Mouse (Mus musculus) embryonic facial prominence, embryonic 15.5 days (tissue): Measurements from ENCODE around the gene Srsf5. TPM values are rescaled to one million over a fixed set of nuclear protein-coding genes. Genes with fewer than 3 reads are reported as not detected.
"Not testable (repeated sequence)": the region's sequence is repeated elsewhere in the genome, so short reads cannot be mapped to it uniquely, and the experiment has no call there.

ENCODE experiments used
- ATAC-seq: fragments of 200-750 bp; cut with Nextera tagmentation; 2 replicates; pipeline ENCODE4 v1.8.0; 2017; ENCODE audit warnings: low read depth, moderate TSS enrichment; ENCODE audit not compliant: insufficient number of reproducible peaks, low FRiP score, low TSS enrichment
- H3K27ac ChIP-seq: fragments of 300-500 bp; sonication (generic); replicated peaks from 2 replicates; pipeline ENCODE4 v1.5.1; 2015; ENCODE audit warnings: mild to moderate bottlenecking, inconsistent platforms
- H3K27me3 ChIP-seq: fragments of 300-500 bp; sonication (generic); 2 replicates; pipeline ENCODE4 v1.6.1; 2015; ENCODE audit warnings: inconsistent platforms
- H3K36me3 ChIP-seq: fragments of 300-500 bp; sonication (generic); 2 replicates; pipeline ENCODE4 v1.6.1; 2015; ENCODE audit warnings: mild to moderate bottlenecking, inconsistent platforms
- H3K4me1 ChIP-seq: fragments of 300-500 bp; sonication (generic); 2 replicates; pipeline ENCODE4 v1.6.1; 2015; ENCODE audit warnings: inconsistent platforms
- H3K4me2 ChIP-seq: fragments of 300-500 bp; sonication (generic); replicated peaks from 2 replicates; pipeline ENCODE4 v1.6.1; 2015; ENCODE audit warnings: mild to moderate bottlenecking, inconsistent platforms
- H3K4me3 ChIP-seq: fragments of 300-500 bp; sonication (generic); replicated peaks from 2 replicates; pipeline ENCODE4 v1.5.1; 2015; ENCODE audit warnings: mild to moderate bottlenecking, inconsistent platforms
- H3K9ac ChIP-seq: fragments of 300-500 bp; sonication (generic); 2 replicates; pipeline ENCODE4 v1.6.1; 2015; ENCODE audit warnings: inconsistent platforms
- H3K9me3 ChIP-seq: fragments of 300-500 bp; sonication (generic); replicated peaks from 2 replicates; pipeline ENCODE4 v1.6.1; 2016; ENCODE audit warnings: inconsistent platforms
- WGBS: fragments of 180-500 bp; shearing (Covaris S2); methylation state at CpG from one replicate; pipeline ENCODE4 v1.1.7; 2015; 5-methylcytosine and 5-hydroxymethylcytosine counted together
- polyA plus RNA-seq: library from polyadenylated mRNA; unstranded; fragments of >200 nt; fragmentation: Nextera tagmentation; extraction: Ambion mirVana; gene quantifications from 2 replicates; pipeline ENCODE4 v1.2.1, GENCODE M21; 2015

Gene Srsf5
- polyA plus RNA-seq, 1 experiment from 2014 or later = 588 TPM

GRCm38 (mm10) chr12:80948202-80948601 lies 2.9 kb downstream of the Srsf5 start:
- peaks cover 19% of the 10 kb centered on the region for H3K4me1 ChIP-seq
- H3K9ac ChIP-seq = no peak overlapping the region
- no peak overlapping the region for H3K4me2 ChIP-seq
- H3K4me3 ChIP-seq = no peak overlapping the region
- WGBS = 93% methylated on average over 18 of the region's 18 CpGs
- no peak for ATAC-seq
- no peaks in the 10 kb centered on the region for H3K27me3 ChIP-seq
- no peak overlapping the region for H3K27ac ChIP-seq
- peaks cover 46% of the 10 kb centered on the region for H3K36me3 ChIP-seq
- no peaks in the 10 kb centered on the region for H3K9me3 ChIP-seq

DNA sequence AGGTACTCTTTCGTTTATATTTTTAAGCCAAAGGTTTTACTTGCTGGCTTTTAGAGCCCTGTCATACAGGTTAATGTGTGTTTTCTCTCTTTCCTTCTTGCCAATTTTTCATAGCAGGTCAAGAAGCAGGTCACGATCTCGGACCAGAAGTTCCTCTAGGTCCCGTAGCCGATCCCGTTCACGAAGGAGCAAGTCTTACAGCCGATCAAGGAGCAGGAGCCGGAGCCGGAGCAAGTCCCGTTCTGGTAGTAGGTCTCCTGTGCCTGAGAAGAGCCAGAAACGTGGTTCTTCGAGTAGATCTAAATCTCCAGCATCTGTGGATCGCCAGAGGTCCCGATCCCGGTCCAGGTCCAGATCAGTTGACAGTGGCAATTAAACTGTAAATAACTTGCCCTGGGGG lies 4.3 kb downstream of the Srsf5 start:
- not testable (repeated sequence) for H3K27me3 ChIP-seq, H3K4me2 ChIP-seq, ATAC-seq, H3K27ac ChIP-seq, H3K9ac ChIP-seq, H3K9me3 ChIP-seq, H3K4me3 ChIP-seq
- H3K36me3 ChIP-seq = peaks cover 59% of the 10 kb centered on the region
- peaks cover 19% of the 10 kb centered on the region for H3K4me1 ChIP-seq
- 91% methylated on average over 16 of the region's 16 CpGs for WGBS

DNA sequence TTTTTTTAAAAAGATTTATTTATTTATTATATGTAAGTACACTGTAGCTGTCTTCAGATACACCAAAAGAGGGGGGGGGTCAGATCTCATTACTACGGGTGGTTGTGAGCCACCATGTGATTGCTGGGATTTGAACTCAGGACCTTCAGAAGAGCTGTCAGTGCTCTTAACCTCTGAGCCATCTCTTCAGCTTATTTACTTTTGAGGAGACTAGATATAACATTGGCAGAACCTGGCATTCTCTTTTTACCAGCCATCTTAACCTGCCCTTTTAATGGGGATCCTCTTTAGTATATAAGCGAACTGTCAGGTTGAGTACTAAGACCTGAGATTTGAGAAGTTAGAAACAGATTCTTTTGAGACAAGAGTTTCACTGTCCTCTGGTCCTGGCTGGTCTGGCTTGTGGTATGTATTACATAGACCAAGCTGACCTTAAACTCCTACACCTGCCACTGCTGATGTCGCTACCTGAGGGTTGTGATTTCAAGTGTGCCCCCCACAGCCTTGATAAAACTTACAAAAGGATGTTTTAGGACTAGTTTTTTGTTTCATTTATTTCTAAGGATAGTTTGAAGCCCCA lies 6.4 kb downstream of the Srsf5 start:
- no peak overlapping the region for H3K9ac ChIP-seq
- no peaks in the 10 kb centered on the region for H3K27me3 ChIP-seq
- no peak overlapping the region for H3K27ac ChIP-seq
- 93% methylated on average over 3 of the region's 3 CpGs for WGBS
- peaks cover 78% of the 10 kb centered on the region for H3K36me3 ChIP-seq
- H3K4me2 ChIP-seq = no peak overlapping the region
- H3K9me3 ChIP-seq = no peaks in the 10 kb centered on the region
- no peak overlapping the region for H3K4me3 ChIP-seq
- H3K4me1 ChIP-seq = peaks cover 16% of the 10 kb centered on the region
- ATAC-seq = no peak

DNA sequence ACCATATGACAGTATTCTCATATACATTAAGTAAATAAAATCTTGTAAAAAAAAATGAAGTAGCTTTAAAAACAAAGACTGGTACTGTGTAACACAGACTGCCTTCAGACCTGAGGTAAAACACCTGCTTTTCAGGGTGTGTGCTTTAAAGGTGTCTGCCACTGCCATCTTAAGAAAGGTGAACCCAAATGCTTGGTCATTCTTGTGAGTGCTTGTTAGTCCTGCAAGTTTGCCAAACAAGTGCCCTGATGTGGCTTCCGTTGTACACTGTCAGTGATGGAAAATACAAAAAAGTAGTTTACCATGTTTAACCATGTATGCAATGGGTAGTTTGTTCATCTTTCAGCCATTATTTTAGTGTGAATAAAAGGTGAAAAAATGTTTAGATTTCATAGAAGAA lies 7.2 kb downstream of the Srsf5 start:
- Histone ChIP-seq H3K27ac (no peak overlapping the region), H3K9ac (no peak overlapping the region), H3K4me3 (no peak overlapping the region), H3K9me3 (no peaks in the 10 kb centered on the region), H3K4me1 (peaks cover 8% of the 10 kb centered on the region), H3K27me3 (no peaks in the 10 kb centered on the region), H3K4me2 (no peak overlapping the region), H3K36me3 (peaks cover 80% of the 10 kb centered on the region)
- no peak for ATAC-seq
- WGBS = 90% methylated on average over 1 of the region's 1 CpGs

DNA sequence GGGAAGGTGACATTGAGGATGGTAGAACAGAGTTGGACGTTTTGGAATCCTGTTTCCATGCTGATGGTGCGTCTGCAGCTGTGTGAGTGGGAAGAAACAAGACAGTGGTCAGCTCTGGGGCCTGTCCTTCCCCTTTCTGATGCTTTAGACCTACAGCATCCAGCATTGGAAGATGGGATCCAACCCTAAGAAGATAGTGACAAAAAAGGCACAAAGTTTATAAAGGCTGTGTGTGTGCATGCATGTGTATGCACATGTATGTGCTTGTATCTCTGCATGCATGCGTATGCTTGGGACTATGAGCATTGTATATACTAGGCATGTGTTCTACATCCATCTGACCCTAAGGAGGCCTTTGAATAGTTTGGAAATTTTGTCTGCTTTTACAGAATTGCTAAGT lies 10.7 kb downstream of the Srsf5 start:
- H3K27me3 ChIP-seq = no peaks in the 10 kb centered on the region
- H3K4me3 ChIP-seq = no peak overlapping the region
- H3K27ac ChIP-seq = no peak overlapping the region
- no peak overlapping the region for H3K4me2 ChIP-seq
- WGBS = 85% methylated on average over 3 of the region's 3 CpGs
- peaks cover 73% of the 10 kb centered on the region for H3K36me3 ChIP-seq
- no peaks in the 10 kb centered on the region for H3K9me3 ChIP-seq
- no peak for ATAC-seq
- 0 out of 2 replicates have a peak, but pooled peaks cover 2% of the 10 kb centered on the region for H3K4me1 ChIP-seq
- H3K9ac ChIP-seq = no peak overlapping the region

GRCm38 (mm10) chr12:80957961-80958360 lies 12.7 kb downstream of the Srsf5 start:
- no peak overlapping the region for H3K27ac ChIP-seq
- H3K9me3 ChIP-seq = no peaks in the 10 kb centered on the region
- H3K9ac ChIP-seq = no peak overlapping the region
- 80% methylated on average over 4 of the region's 4 CpGs for whole genome bisulfite sequencing
- H3K4me1 ChIP-seq = no peaks in the 10 kb centered on the region
- no peaks in the 10 kb centered on the region for H3K27me3 ChIP-seq
- no peak overlapping the region for H3K4me2 ChIP-seq
- H3K36me3 ChIP-seq = peaks cover 59% of the 10 kb centered on the region
- ATAC-seq = no peak
- no peak overlapping the region for H3K4me3 ChIP-seq

DNA sequence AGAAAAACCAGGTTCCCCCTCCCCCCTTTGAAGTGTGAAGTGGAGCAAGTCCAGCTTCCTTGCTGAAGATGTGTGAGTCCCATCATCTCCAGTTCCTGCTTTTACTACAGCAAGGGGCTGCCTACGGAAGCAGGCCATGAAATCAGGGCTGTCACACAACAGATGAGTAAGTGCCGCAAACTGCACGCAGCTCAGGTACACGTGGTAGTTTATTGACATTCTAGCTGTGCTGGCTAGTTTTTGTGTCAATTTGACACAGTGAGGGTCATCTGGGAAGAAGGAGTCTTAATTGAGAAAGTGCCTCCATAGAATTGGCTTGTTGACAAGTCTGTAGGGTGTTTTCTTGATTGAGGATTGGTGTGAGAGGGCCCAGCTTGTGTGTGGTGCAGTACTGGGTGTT lies 17.3 kb downstream of the Srsf5 start:
- Histone ChIP-seq H3K9ac (no peak overlapping the region), H3K36me3 (peaks cover 18% of the 10 kb centered on the region), H3K9me3 (no peaks in the 10 kb centered on the region), H3K4me2 (no peak overlapping the region), H3K4me1 (no peaks in the 10 kb centered on the region), H3K4me3 (no peak overlapping the region), H3K27ac (no peak overlapping the region), H3K27me3 (no peaks in the 10 kb centered on the region)
- no peak for ATAC-seq
- WGBS = 78% methylated on average over 4 of the region's 4 CpGs

DNA sequence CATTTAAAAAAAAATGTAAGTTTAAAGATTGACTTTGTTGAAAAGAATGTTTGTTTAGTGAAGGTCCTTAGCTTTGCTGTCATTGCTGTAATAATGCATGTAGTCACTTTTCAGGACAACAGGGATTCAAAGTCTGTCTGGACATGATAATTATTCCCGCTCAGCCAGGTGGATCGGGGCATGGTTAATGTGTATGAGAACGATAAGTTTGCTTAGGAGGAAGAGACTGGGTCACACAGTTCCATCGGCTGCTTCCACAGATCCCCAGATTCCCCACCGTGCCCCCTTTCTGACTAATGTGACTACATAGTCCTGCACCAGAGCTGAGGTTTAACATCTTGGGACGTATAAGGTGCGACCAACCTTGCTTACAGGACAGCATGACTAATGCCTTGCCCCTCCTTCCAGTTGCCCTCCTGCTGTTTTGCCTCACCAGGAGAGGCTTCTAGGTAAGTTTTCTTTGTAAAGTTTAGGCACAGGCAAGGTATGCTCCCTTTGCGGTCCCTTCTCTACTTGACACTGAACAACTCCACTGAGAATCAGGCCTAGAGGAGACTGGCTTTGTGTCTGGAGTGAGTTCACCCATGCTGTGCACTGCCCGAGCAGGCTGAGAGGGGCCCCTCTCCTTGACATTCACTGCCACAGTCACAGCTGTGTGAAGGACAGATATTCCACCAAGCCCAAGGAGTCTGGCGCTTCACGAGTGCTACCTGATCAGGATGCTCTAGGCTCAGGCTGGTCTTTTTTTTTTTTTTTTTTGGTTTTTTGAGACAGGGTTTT lies 20.9 kb downstream of the Srsf5 start:
- no peak for ATAC-seq
- Histone ChIP-seq H3K27ac (no peak overlapping the region), H3K9me3 (no peaks in the 10 kb centered on the region), H3K27me3 (no peaks in the 10 kb centered on the region), H3K9ac (no peak overlapping the region), H3K4me1 (no peaks in the 10 kb centered on the region), H3K4me3 (no peak overlapping the region), H3K4me2 (no peak overlapping the region), H3K36me3 (no peaks in the 10 kb centered on the region)
- WGBS = 81% methylated on average over 11 of the region's 11 CpGs

DNA sequence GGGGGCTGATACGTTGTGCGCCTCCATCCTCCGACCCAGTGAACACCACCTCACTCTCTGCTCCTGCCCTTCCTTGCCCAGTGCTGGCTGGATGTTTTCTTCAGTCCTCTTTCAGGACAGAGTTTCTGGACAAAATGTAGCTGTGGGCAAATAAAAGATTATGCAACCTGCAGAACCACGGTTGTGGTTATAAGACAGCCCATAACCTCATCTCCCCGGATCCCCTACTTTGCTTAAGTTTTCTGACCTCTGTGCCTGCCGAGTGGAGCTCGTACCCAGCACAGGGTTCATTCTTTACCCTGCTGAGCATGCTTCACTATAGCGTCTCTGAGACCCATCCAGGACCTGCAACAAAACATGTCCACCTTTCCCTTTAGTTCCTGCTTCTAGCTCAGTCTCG lies 22.6 kb downstream of the Srsf5 start:
- H3K27me3 ChIP-seq = no peaks in the 10 kb centered on the region
- H3K4me1 ChIP-seq = no peaks in the 10 kb centered on the region
- no peaks in the 10 kb centered on the region for H3K36me3 ChIP-seq
- no peak overlapping the region for H3K4me3 ChIP-seq
- no peak overlapping the region for H3K9ac ChIP-seq
- no peak for ATAC-seq
- WGBS = 85% methylated on average over 9 of the region's 9 CpGs
- H3K9me3 ChIP-seq = no peaks in the 10 kb centered on the region
- H3K4me2 ChIP-seq = no peak overlapping the region
- no peak overlapping the region for H3K27ac ChIP-seq

GRCm38 (mm10) chr12:80968605-80969004 lies 23.3 kb downstream of the Srsf5 start, which contains the start of gene Slc10a1:
Gene Slc10a1 (minus strand): TSS chr12:80968705.
- ATAC-seq = no peak
- WGBS = 80% methylated on average over 5 of the region's 5 CpGs

GRCm38 (mm10) chr12:80970181-80970705 lies 24.9 kb downstream of the Srsf5 start:
- H3K4me2 ChIP-seq = no peak overlapping the region
- no peak overlapping the region for H3K4me3 ChIP-seq
- no peaks in the 10 kb centered on the region for H3K27me3 ChIP-seq
- no peaks in the 10 kb centered on the region for H3K4me1 ChIP-seq
- H3K9ac ChIP-seq = no peak overlapping the region
- no peaks in the 10 kb centered on the region for H3K9me3 ChIP-seq
- ATAC-seq = no peak
- no peaks in the 10 kb centered on the region for H3K36me3 ChIP-seq
- WGBS = 79% methylated on average over 8 of the region's 8 CpGs
- H3K27ac ChIP-seq = no peak overlapping the region

More at GRCm38 (mm10) chr12:80968605-80969004, 23.3 kb downstream of the Srsf5 start, which contains the start of gene Slc10a1:
- no peaks in the 10 kb centered on the region for H3K4me1 ChIP-seq
- no peaks in the 10 kb centered on the region for H3K9me3 ChIP-seq
- no peak within 1 kb of the TSS for H3K4me3 ChIP-seq
- H3K36me3 ChIP-seq = no peaks in the 10 kb centered on the region
- no peak within 1 kb of the TSS for H3K4me2 ChIP-seq
- no peaks in the 10 kb centered on the region for H3K27me3 ChIP-seq
- H3K27ac ChIP-seq = no peak within 1 kb of the TSS
- no peak within 1 kb of the TSS for H3K9ac ChIP-seq
